Mouse (Mus musculus): ENCODE measurements around the gene Bnip1.

- TF ChIP-seq CTCF (IDR thresholded peaks at IDR 0.05; ENCODE audit: control insufficient read depth, insufficient read depth, insufficient read length) (peak; percentile 59), MYOG (IDR thresholded peaks at IDR 0.05; ENCODE audit: control insufficient read depth, extremely low read depth, insufficient read length) (no peak), MAX (IDR thresholded peaks at IDR 0.05) (no peak), USF1 (IDR thresholded peaks at IDR 0.05; ENCODE audit: low read depth) (no peak), MYOD1 (IDR thresholded peaks at IDR 0.05; ENCODE audit: control insufficient read depth, insufficient read length, low read depth) (no peak), CEBPB (IDR thresholded peaks at IDR 0.05; ENCODE audit: low read depth) (no peak), FOSL1 (IDR thresholded peaks at IDR 0.05; ENCODE audit: insufficient read depth, low read length, poor library complexity, severe bottlenecking) (no peak)
Observed at GRCm38 (mm10) chr17:26794744-26795143, 13.9 kb downstream of the Bnip1 start.

All from C2C12 (cell line).